Mouse (Mus musculus) CH12.LX (cell line): Measurements from ENCODE around the gene Ube2l3. TPM values are rescaled to one million over a fixed set of nuclear protein-coding genes. Genes with fewer than 3 reads are reported as not detected.

ENCODE experiments used
- DNase-seq: peaks from one replicate; pipeline ENCODE4 v3.0.0-alpha.2; 2013; ENCODE audit errors: extremely low read depth
- H3K27ac ChIP-seq: 2 replicates; pipeline ENCODE4 v1.5.1; 2012; ENCODE audit warnings: low read depth, mild to moderate bottlenecking, control low read depth, moderate library complexity; ENCODE audit not compliant: insufficient read depth
- H3K27me3 ChIP-seq: replicated peaks from 2 replicates; pipeline ENCODE3; 2012; ENCODE audit warnings: inconsistent platforms
- H3K36me3 ChIP-seq, 2 experiments: replicated peaks in 1 of 2; 2 replicates each; pipeline versions ENCODE3 to v1.6.1; 2012; ENCODE audit warnings: inconsistent platforms in 1 of 2, low read length in 1 of 2, mild to moderate bottlenecking in 1 of 2, mixed read lengths in 1 of 2, moderate library complexity in 1 of 2; ENCODE audit not compliant: control insufficient read depth in 1 of 2, insufficient read depth in 1 of 2
- H3K4me1 ChIP-seq, 2 experiments: 2 replicates each; pipeline ENCODE4 v1.6.1; 2012; ENCODE audit warnings: inconsistent platforms in 1 of 2, moderate library complexity in 1 of 2; ENCODE audit not compliant: insufficient read depth in 2 of 2, control insufficient read depth in 1 of 2
- H3K4me2 ChIP-seq: 2 replicates; pipeline ENCODE4 v1.6.1; 2012; ENCODE audit warnings: low read depth, mild to moderate bottlenecking, control low read depth; ENCODE audit not compliant: poor library complexity, insufficient read depth, severe bottlenecking
- H3K4me3 ChIP-seq, 3 experiments: fragments of 150-350 bp in 1 of 3; sonication (generic) in 1 of 3; replicated peaks in 1 of 3; 2 replicates each; pipeline versions ENCODE3 to v1.5.1; 2011 to 2012; ENCODE audit warnings: low read depth in 2 of 3, low read length in 2 of 3, mild to moderate bottlenecking in 2 of 3, moderate library complexity in 2 of 3, control low read depth in 1 of 3, improper control_type of control experiment in 1 of 3, inconsistent platforms in 1 of 3, mixed read lengths in 1 of 3; ENCODE audit not compliant: poor library complexity in 1 of 3
- H3K79me2 ChIP-seq: replicated peaks from 2 replicates; pipeline ENCODE4 v1.6.1; 2012; ENCODE audit warnings: mild to moderate bottlenecking, moderate library complexity; ENCODE audit not compliant: control insufficient read depth, poor library complexity, insufficient read depth, severe bottlenecking; ENCODE audit errors: extremely low read depth
- H3K9ac ChIP-seq: 2 replicates; pipeline ENCODE4 v1.6.1; 2012; ENCODE audit warnings: low read depth, mild to moderate bottlenecking, control low read depth, moderate library complexity; ENCODE audit not compliant: insufficient read depth
- H3K9me3 ChIP-seq: replicated peaks from 2 replicates; pipeline ENCODE3; 2012; ENCODE audit warnings: low read length, inconsistent platforms, mixed read lengths
- CHD1 ChIP-seq: IDR thresholded peaks from 2 replicates; pipeline ENCODE4 v1.6.1; 2012; ENCODE audit warnings: low read depth, low read length, improper control_type of control experiment, inconsistent platforms
- CHD2 ChIP-seq: IDR thresholded peaks from 2 replicates; pipeline ENCODE4 v1.6.1; 2011; ENCODE audit warnings: low read length, improper control_type of control experiment
- CTCF ChIP-seq, 2 experiments: IDR thresholded peaks in 1 of 2; conservative IDR thresholded peaks in 1 of 2; 2 replicates each; pipeline ENCODE4 v1.5.1; 2011 to 2012; ENCODE audit warnings: low read depth in 2 of 2, low read length in 2 of 2, improper control_type of control experiment in 1 of 2, inconsistent platforms in 1 of 2, mild to moderate bottlenecking in 1 of 2, moderate library complexity in 1 of 2
- ETS1 ChIP-seq: conservative IDR thresholded peaks from 2 replicates; pipeline ENCODE4 v1.6.1; 2012; ENCODE audit warnings: low read depth, mild to moderate bottlenecking, inconsistent platforms, low read length, improper control_type of control experiment, moderate library complexity
- HCFC1 ChIP-seq: IDR thresholded peaks from 2 replicates; pipeline ENCODE4 v1.6.1; 2012; ENCODE audit warnings: low read depth, mild to moderate bottlenecking, inconsistent platforms, low read length, improper control_type of control experiment
- IRF4 ChIP-seq: IDR thresholded peaks from 2 replicates; pipeline ENCODE4 v1.6.1; 2014; ENCODE audit warnings: low read depth, mild to moderate bottlenecking, inconsistent platforms, low read length, improper control_type of control experiment
- JUND ChIP-seq: conservative IDR thresholded peaks from 2 replicates; pipeline ENCODE4 v1.6.1; 2011; ENCODE audit warnings: low read depth, low read length, improper control_type of control experiment
- MAX ChIP-seq: IDR thresholded peaks from 2 replicates; pipeline ENCODE4 v1.6.1; 2011; ENCODE audit warnings: low read length, improper control_type of control experiment
- MYC ChIP-seq: IDR thresholded peaks from 2 replicates; pipeline ENCODE4 v1.6.1; 2011; ENCODE audit warnings: low read depth, mild to moderate bottlenecking, improper control_type of control experiment, low read length
- NELFE ChIP-seq: IDR thresholded peaks from 2 replicates; pipeline ENCODE4 v1.6.1; 2011; ENCODE audit warnings: low read depth, low read length, improper control_type of control experiment
- NRF1 ChIP-seq: IDR thresholded peaks from 2 replicates; pipeline ENCODE4 v1.6.1; 2014; ENCODE audit warnings: low read depth, mild to moderate bottlenecking, inconsistent platforms, low read length, improper control_type of control experiment, moderate library complexity
- PAX5 ChIP-seq: IDR thresholded peaks from 2 replicates; pipeline ENCODE4 v1.6.1; 2012; ENCODE audit warnings: low read length, inconsistent platforms, mixed read lengths
- POLR2AphosphoS2 ChIP-seq: IDR thresholded peaks from 2 replicates; pipeline ENCODE4 v1.6.1; 2011; ENCODE audit warnings: low read depth, low read length, improper control_type of control experiment
- RAD21 ChIP-seq: IDR thresholded peaks from 2 replicates; pipeline ENCODE4 v1.6.1; 2011; ENCODE audit warnings: low read depth, mild to moderate bottlenecking, low read length, improper control_type of control experiment, moderate library complexity
- SIN3A ChIP-seq: IDR thresholded peaks from 2 replicates; pipeline ENCODE4 v1.6.1; 2012; ENCODE audit warnings: low read length, improper control_type of control experiment, inconsistent platforms
- ZC3H11A ChIP-seq: IDR thresholded peaks from 2 replicates; pipeline ENCODE4 v1.6.1; 2012; ENCODE audit warnings: low read depth, mild to moderate bottlenecking, inconsistent platforms, low read length, improper control_type of control experiment
- ZKSCAN1 ChIP-seq: IDR thresholded peaks from 2 replicates; pipeline ENCODE4 v1.6.1; 2012; ENCODE audit warnings: low read depth, inconsistent platforms, low read length, improper control_type of control experiment, borderline replicate concordance
- ZNF384 ChIP-seq: IDR thresholded peaks from 2 replicates; pipeline ENCODE4 v1.6.1; 2012; ENCODE audit warnings: low read depth, low read length, improper control_type of control experiment, inconsistent platforms
- dilution Hi-C: fragments of 300-500 bp; cut with MboI; formaldehyde crosslinking; loops from 2 replicates; pipeline ENCODE4 v1.14.3; 2020; ENCODE audit warnings: low sequenced_read_pairs; ENCODE audit not compliant: extremely low pct_unique_long_range_greater_than_20kb, extremely low pct_ligation_motif_present
- in situ Hi-C: fragments of 300-500 bp; cut with MboI; formaldehyde crosslinking; loops from 3 replicates; pipeline ENCODE4 v1.14.3; 2019; ENCODE audit warnings: low sequenced_read_pairs, low pct_ligation_motif_present, low pct_unique_long_range_greater_than_20kb, mixed read lengths
- polyA plus RNA-seq: library from polyadenylated mRNA; unstranded; fragments of >175 nt; gene quantifications from 2 replicates; pipeline ENCODE4 v1.2.1, GENCODE M21; 2012; ENCODE audit warnings: low read depth; ENCODE audit not compliant: insufficient read length
- total RNA-seq, 2 experiments: library from RNA; depleted of rRNA; stranded (reverse); fragments of 300-350 nt in 1 of 2; fragments of >200 nt in 1 of 2; gene quantifications; 2 replicates each; pipeline ENCODE4 v1.2.3; 2012 to 2014

The Ube2l3 gene
- total and polyA plus RNA-seq, 3 experiments, result 156 to 386 (median 302) TPM

DNA sequence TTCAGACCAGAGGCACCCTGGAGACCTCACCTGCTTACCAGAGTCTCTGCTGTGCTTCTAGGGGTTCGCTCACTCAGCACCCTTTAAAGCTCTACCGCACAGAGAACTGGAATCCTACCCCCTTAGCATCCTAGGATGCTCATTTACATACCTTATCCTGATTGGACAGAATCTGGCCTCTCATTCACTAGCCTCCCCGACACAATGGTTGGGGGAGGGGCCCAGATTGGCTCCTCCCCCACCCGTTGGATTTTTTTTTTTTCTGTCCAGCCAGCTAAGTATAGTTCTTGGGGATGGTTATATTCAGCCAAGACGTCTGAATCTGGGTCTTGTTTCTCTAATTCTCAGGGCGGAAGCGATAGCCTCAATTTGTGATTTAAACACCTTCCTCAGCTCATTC lies 58.1 kb downstream of the Ube2l3 start, which contains the start of gene Ydjc:
Ydjc (plus strand) TSS at position 283 of the 400 bp plus-strand sequence.
- Histone ChIP-seq H3K79me2 (peaks cover 4% of the 10 kb centered on the region; the same call in 1 of the 2 replicates), H3K9ac (no peak within 1 kb of the TSS), H3K4me3 (no peak within 1 kb of the TSS), H3K9me3 (no peaks in the 10 kb centered on the region), H3K27ac (no peak within 1 kb of the TSS), H3K4me2 (no peak within 1 kb of the TSS), H3K27me3 (no peaks in the 10 kb centered on the region), H3K4me1 (peaks cover 7 to 33% of the 10 kb centered on the region in 2 experiments), H3K36me3 (peaks cover 0 to 41% of the 10 kb centered on the region in 2 experiments)
- TF ChIP-seq ZKSCAN1 (no peak), ZNF384 (peak; percentile 79), CHD2 (peak; percentile 41; the same call in 1 of the 2 replicates)
- dilution Hi-C loops (no loop called here), in situ Hi-C loops (no loop called here)
- DNase-seq, result peak; percentile 59

DNA sequence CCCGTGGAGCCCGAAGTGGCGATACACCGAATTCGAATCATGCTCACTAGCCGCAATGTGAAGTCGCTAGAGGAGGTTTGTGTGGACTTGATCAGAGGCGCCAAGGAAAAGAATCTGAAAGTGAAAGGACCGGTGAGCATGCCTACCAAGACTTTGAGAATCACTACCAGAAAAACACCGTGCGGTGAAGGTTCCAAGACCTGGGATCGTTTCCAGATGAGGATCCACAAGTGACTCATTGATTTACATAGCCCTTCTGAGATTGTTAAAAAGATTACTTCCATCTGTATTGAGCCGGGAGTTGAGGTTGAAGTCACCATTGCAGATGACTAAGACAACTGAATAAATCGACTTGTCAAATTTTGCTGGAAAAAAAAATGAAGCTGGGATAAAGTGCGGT lies 65.1 kb downstream of the Ube2l3 start:
- Histone ChIP-seq H3K4me3 (no peak overlapping the region), H3K36me3 (peaks cover 0 to 16% of the 10 kb centered on the region in 2 experiments), H3K9ac (no peak overlapping the region), H3K4me2 (no peak overlapping the region), H3K27me3 (no peaks in the 10 kb centered on the region), H3K79me2 (no peaks in the 10 kb centered on the region), H3K9me3 (no peaks in the 10 kb centered on the region), H3K4me1 (peaks cover 3 to 9% of the 10 kb centered on the region in 2 experiments), H3K27ac (no peak overlapping the region)
- dilution Hi-C loops, result no loop called here
- no peak for DNase-seq
- in situ Hi-C loops, result no loop called here
- no peak for TF ChIP-seq HCFC1
- TF ChIP-seq PAX5, result no peak
- no peak for TF ChIP-seq ZC3H11A
- TF ChIP-seq ETS1, result no peak
- TF ChIP-seq CHD1, result no peak
- no peak for TF ChIP-seq NRF1
- no peak for TF ChIP-seq ZNF384
- no peak for TF ChIP-seq NELFE
- TF ChIP-seq CTCF (conservative IDR thresholded peaks at IDR 0.05 in 1 of 2, IDR thresholded peaks at IDR 0.05 in 1 of 2; ENCODE audit: low read depth in 2 of 2, low read length in 2 of 2), result no peak
- TF ChIP-seq SIN3A, result no peak
- no peak for TF ChIP-seq MYC
- no peak for TF ChIP-seq IRF4
- no peak for TF ChIP-seq CHD2
- no peak for TF ChIP-seq MAX
- no peak for TF ChIP-seq POLR2AphosphoS2
- TF ChIP-seq JUND, result no peak
- TF ChIP-seq RAD21, result no peak
